Mouse (Mus musculus) liver, embryonic 11.5 days (tissue): ENCODE measurements around the gene Ndufs8. TPM values are rescaled to one million over a fixed set of nuclear protein-coding genes. Genes with fewer than 3 reads are reported as not detected.

Experiments
- ATAC-seq: fragments of 200-750 bp; cut with Nextera tagmentation; replicated peaks from 2 replicates; pipeline ENCODE4 v1.8.0; 2017; ENCODE audit warnings: moderate number of reproducible peaks, mild to moderate bottlenecking, moderate TSS enrichment, moderate library complexity; ENCODE audit not compliant: low FRiP score
- DNase-seq: peaks from one replicate; pipeline ENCODE4 v3.0.0-alpha.2; 2017; ENCODE audit warnings: low spot score
- H3K27ac ChIP-seq: fragments of 300-500 bp; sonication (generic); 2 replicates; pipeline ENCODE4 v1.5.1; 2014; ENCODE audit warnings: mild to moderate bottlenecking, low read depth, low read length, control low read depth
- H3K27me3 ChIP-seq: fragments of 300-500 bp; sonication (generic); replicated peaks from 2 replicates; pipeline ENCODE4 v1.6.1; 2014; ENCODE audit warnings: low read length, mixed read lengths; ENCODE audit not compliant: control insufficient read depth, insufficient read depth
- H3K36me3 ChIP-seq: fragments of 300-500 bp; sonication (generic); 2 replicates; pipeline ENCODE4 v1.6.1; 2014; ENCODE audit warnings: mild to moderate bottlenecking, low read length, moderate library complexity, mixed read lengths; ENCODE audit not compliant: control insufficient read depth, insufficient read depth
- H3K4me1 ChIP-seq: fragments of 300-500 bp; sonication (generic); replicated peaks from 2 replicates; pipeline ENCODE4 v1.6.1; 2014; ENCODE audit warnings: low read length, mixed read lengths; ENCODE audit not compliant: control insufficient read depth, insufficient read depth
- H3K4me2 ChIP-seq: fragments of 300-500 bp; sonication (generic); 2 replicates; pipeline ENCODE4 v1.6.1; 2014; ENCODE audit warnings: mild to moderate bottlenecking, control low read depth, moderate library complexity
- H3K4me3 ChIP-seq: fragments of 300-500 bp; sonication (generic); 2 replicates; pipeline ENCODE4 v1.5.1; 2014; ENCODE audit warnings: low read depth, low read length, control low read depth
- H3K9ac ChIP-seq: fragments of 300-500 bp; sonication (generic); 2 replicates; pipeline ENCODE4 v1.6.1; 2014; ENCODE audit warnings: low read depth, low read length, control low read depth
- H3K9me3 ChIP-seq: fragments of 300-500 bp; sonication (generic); 2 replicates; pipeline ENCODE4 v1.6.1; 2016; ENCODE audit warnings: low read length, inconsistent platforms, mixed read lengths; ENCODE audit not compliant: control insufficient read depth
- WGBS: fragments of 180-500 bp; shearing (Covaris S2); extraction: QIAGEN DNeasy Blood & Tissue Kit; methylation state at CpG from one replicate; pipeline ENCODE4 v1.1.7; 2014; 5-methylcytosine and 5-hydroxymethylcytosine counted together
- polyA plus RNA-seq: library from polyadenylated mRNA; unstranded; fragments of >200 nt; fragmentation: Nextera tagmentation; extraction: Ambion mirVana; gene quantifications from 2 replicates; pipeline ENCODE4 v1.2.1, GENCODE M21; 2014

Gene Ndufs8
- polyA plus RNA-seq, 1 experiment from 2014 or later = 287 TPM

- no peak for ATAC-seq
- no peaks in the 10 kb centered on the region for H3K27me3 ChIP-seq
- WGBS = 43% methylated on average over 1 of the region's 1 CpGs
- no peaks in the 10 kb centered on the region for H3K9me3 ChIP-seq
- no peak overlapping the region for H3K4me2 ChIP-seq
- no peaks in the 10 kb centered on the region for H3K4me1 ChIP-seq
- DNase-seq = no peak
- H3K27ac ChIP-seq = no peak overlapping the region
- H3K9ac ChIP-seq = no peak overlapping the region
- no peak overlapping the region for H3K4me3 ChIP-seq
- H3K36me3 ChIP-seq = no peaks in the 10 kb centered on the region
Measured at GRCm38 (mm10) chr19:3952099-3952498, 39.5 kb upstream of the Ndufs8 start.

GRCm38 (mm10) chr19:3951461-3951860, 38.9 kb upstream of the Ndufs8 start:
- DNase-seq (no peak), ATAC-seq (no peak)
- no peak overlapping the region for H3K4me2 ChIP-seq
- no peak overlapping the region for H3K4me3 ChIP-seq
- H3K9me3 ChIP-seq = no peaks in the 10 kb centered on the region
- no peaks in the 10 kb centered on the region for H3K27me3 ChIP-seq
- no peak overlapping the region for H3K9ac ChIP-seq
- no peak overlapping the region for H3K27ac ChIP-seq
- no peaks in the 10 kb centered on the region for H3K4me1 ChIP-seq
- H3K36me3 ChIP-seq = no peaks in the 10 kb centered on the region

- Histone ChIP-seq H3K4me3 (no peak overlapping the region), H3K36me3 (no peaks in the 10 kb centered on the region), H3K4me2 (no peak overlapping the region), H3K27ac (no peak overlapping the region), H3K9me3 (no peaks in the 10 kb centered on the region), H3K27me3 (no peaks in the 10 kb centered on the region), H3K4me1 (0 out of 2 replicates have a peak, but pooled peaks cover 5% of the 10 kb centered on the region), H3K9ac (no peak overlapping the region)
- no peak for ATAC-seq
- 76% methylated on average over 3 of the region's 3 CpGs for WGBS
- no peak for DNase-seq
Measured at GRCm38 (mm10) chr19:3950331-3950730, 37.8 kb upstream of the Ndufs8 start.

DNA sequence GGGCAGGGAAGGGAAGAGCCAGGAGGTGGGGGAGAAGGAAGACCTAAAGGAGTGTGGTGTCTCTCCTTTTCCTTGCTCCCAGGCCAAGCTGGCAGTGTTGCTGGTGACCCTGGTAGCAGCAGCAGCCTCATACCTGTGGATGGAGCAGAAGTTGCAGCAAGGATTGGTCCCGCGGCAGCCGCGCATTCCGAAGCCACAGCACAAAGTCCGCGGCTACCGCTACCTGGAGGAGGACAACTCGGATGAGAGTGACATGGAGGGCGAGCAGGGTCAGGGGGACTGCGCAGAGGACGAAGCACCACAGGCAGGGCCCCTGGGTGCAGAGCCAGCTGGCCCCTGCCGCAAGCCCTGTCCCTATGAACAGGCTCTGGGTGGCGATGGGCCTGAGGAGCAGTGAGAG, 36.0 kb upstream of the Ndufs8 start:
- Histone ChIP-seq H3K36me3 (no peaks in the 10 kb centered on the region), H3K4me3 (no peak overlapping the region), H3K9me3 (no peaks in the 10 kb centered on the region), H3K4me2 (no peak overlapping the region), H3K27ac (no peak overlapping the region), H3K4me1 (peaks cover 5% of the 10 kb centered on the region), H3K27me3 (no peaks in the 10 kb centered on the region), H3K9ac (no peak overlapping the region)
- ATAC-seq (no peak), DNase-seq (no peak)
- 65% methylated on average over 14 of the region's 14 CpGs for WGBS

DNA sequence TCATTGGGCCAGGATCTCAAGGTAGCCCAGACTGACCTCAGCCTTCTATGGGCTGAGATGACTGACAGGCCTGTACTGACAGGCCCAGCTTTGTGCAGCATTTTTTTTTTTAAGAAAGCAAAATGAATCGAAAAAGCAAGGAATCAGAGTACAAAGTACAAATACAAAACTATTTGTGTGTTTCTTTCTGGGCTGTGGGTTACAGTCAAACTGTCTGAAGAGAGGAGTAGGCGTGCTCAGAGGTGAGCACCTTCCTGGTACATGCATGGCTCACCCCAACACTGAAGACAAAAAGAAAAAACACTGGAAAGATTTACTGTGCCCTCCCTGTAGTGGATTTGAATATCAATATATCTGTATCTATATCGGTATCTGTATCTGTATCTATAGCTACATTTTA, 35.2 kb upstream of the Ndufs8 start:
- DNase-seq = no peak
- no peak for ATAC-seq
- Histone ChIP-seq H3K9ac (no peak overlapping the region), H3K27me3 (no peaks in the 10 kb centered on the region), H3K9me3 (no peaks in the 10 kb centered on the region), H3K36me3 (no peaks in the 10 kb centered on the region), H3K27ac (no peak overlapping the region), H3K4me2 (no peak overlapping the region), H3K4me1 (peaks cover 12% of the 10 kb centered on the region), H3K4me3 (no peak overlapping the region)
- WGBS = 75% methylated on average over 3 of the region's 3 CpGs

- 27% methylated on average over 2 of the region's 2 CpGs for WGBS
- ATAC-seq (peak; percentile 44; the same call in 1 of the 2 replicates), DNase-seq (no peak)
- no peaks in the 10 kb centered on the region for H3K9me3 ChIP-seq
- no peak overlapping the region for H3K4me2 ChIP-seq
- H3K27me3 ChIP-seq = peaks cover 4% of the 10 kb centered on the region; the same call in 1 of the 2 replicates
- H3K9ac ChIP-seq = no peak overlapping the region
- H3K27ac ChIP-seq = no peak overlapping the region
- H3K4me1 ChIP-seq = peaks cover 12% of the 10 kb centered on the region
- H3K4me3 ChIP-seq = no peak overlapping the region
- H3K36me3 ChIP-seq = no peaks in the 10 kb centered on the region
Measured at GRCm38 (mm10) chr19:3946715-3947114, 34.1 kb upstream of the Ndufs8 start.

DNA sequence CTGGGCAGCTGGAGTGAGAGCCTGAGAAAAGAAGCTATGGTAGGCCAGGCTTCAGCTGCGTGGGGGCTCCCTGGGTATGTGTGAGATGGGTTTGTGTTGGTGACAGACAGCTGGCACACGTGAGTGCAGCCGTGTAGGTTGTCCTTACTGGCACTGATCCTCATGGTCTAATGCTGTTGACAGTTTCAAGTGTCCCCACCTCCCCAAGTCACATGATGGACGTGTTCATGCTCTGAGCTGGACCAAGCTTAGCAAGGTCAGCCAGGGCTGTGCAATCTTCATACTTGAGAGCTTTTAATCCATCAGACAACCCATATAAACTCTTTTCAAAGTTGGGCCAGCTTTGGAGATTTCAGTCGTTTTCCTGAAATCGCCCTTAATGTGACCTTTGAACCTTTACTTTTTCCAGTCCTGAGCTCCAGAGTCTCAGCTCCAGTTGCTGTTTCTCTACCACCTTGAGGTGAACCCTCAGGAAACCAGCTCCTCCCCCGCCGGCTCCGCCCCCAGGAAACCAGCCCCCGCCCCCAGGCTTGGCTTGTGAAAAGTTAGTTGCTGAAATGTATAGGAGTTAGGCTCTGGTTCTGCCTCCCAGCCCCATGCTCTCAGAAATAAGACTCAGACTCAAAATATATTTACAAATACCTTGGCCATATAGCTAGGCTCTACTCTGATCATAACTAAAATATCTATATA, 33.4 kb upstream of the Ndufs8 start:
- ATAC-seq = no peak
- H3K27ac ChIP-seq = no peak overlapping the region
- 28% methylated on average over 10 of the region's 10 CpGs for WGBS

GRCm38 (mm10) chr19:3942986-3943735, 30.6 kb upstream of the Ndufs8 start:
- ATAC-seq (peak; percentile 90), DNase-seq (peak; percentile 61)
- Histone ChIP-seq H3K27me3 (peaks cover 4% of the 10 kb centered on the region; the same call in 1 of the 2 replicates), H3K4me2 (peak overlapping the region; percentile 59), H3K9me3 (no peaks in the 10 kb centered on the region), H3K4me1 (peaks cover 12% of the 10 kb centered on the region), H3K36me3 (no peaks in the 10 kb centered on the region), H3K4me3 (peak overlapping the region; percentile 29), H3K9ac (no peak overlapping the region), H3K27ac (no peak overlapping the region)
- 16% methylated on average over 27 of the region's 27 CpGs for WGBS

More for the DNA sequence above, 33.4 kb upstream of the Ndufs8 start:
- Histone ChIP-seq H3K4me3 (no peak overlapping the region), H3K4me2 (no peak overlapping the region), H3K4me1 (peaks cover 12% of the 10 kb centered on the region), H3K27me3 (peaks cover 4% of the 10 kb centered on the region; the same call in 1 of the 2 replicates), H3K36me3 (no peaks in the 10 kb centered on the region), H3K9ac (no peak overlapping the region), H3K9me3 (no peaks in the 10 kb centered on the region)
- DNase-seq = no peak
